Mouse (Mus musculus) liver, embryonic 16.5 days (tissue): ENCODE results near the gene Gbp4. TPM values are rescaled to one million over a fixed set of nuclear protein-coding genes. Genes with fewer than 3 reads are reported as not detected.
"Not testable (repeated sequence)": the region's sequence is repeated elsewhere in the genome, so short reads cannot be mapped to it uniquely, and the experiment has no call there.

ENCODE experiments used
- ATAC-seq: fragments of 200-750 bp; cut with Nextera tagmentation; 2 replicates; pipeline ENCODE4 v1.8.0; 2017; ENCODE audit warnings: low read depth, mild to moderate bottlenecking, moderate number of reproducible peaks, moderate library complexity
- H3K27ac ChIP-seq: fragments of 300-500 bp; sonication (generic); 2 replicates; pipeline ENCODE4 v1.5.1; 2014; ENCODE audit warnings: mild to moderate bottlenecking, low read length
- H3K27me3 ChIP-seq: fragments of 300-500 bp; sonication (generic); 2 replicates; pipeline ENCODE4 v1.6.1; 2014; ENCODE audit warnings: low read depth, low read length, mixed read lengths; ENCODE audit not compliant: control insufficient read depth, insufficient read depth
- H3K36me3 ChIP-seq: fragments of 300-500 bp; sonication (generic); 2 replicates; pipeline ENCODE4 v1.6.1; 2014; ENCODE audit warnings: mild to moderate bottlenecking; ENCODE audit not compliant: control insufficient read depth, insufficient read depth
- H3K4me1 ChIP-seq: fragments of 300-500 bp; sonication (generic); 2 replicates; pipeline ENCODE4 v1.6.1; 2014; ENCODE audit warnings: low read depth, low read length, mixed read lengths; ENCODE audit not compliant: control insufficient read depth
- H3K4me2 ChIP-seq: fragments of 300-500 bp; sonication (generic); 2 replicates; pipeline ENCODE4 v1.6.1; 2014; ENCODE audit warnings: low read depth, low read length, mixed read lengths
- H3K4me3 ChIP-seq: fragments of 300-500 bp; sonication (generic); 2 replicates; pipeline ENCODE4 v1.5.1; 2014; ENCODE audit warnings: low read depth, mild to moderate bottlenecking, low read length
- H3K9ac ChIP-seq: fragments of 300-500 bp; sonication (generic); 2 replicates; pipeline ENCODE4 v1.6.1; 2014; ENCODE audit warnings: low read depth, low read length
- H3K9me3 ChIP-seq: fragments of 300-500 bp; sonication (generic); replicated peaks from 2 replicates; pipeline ENCODE4 v1.6.1; 2016; ENCODE audit warnings: low read length; ENCODE audit not compliant: control insufficient read depth
- polyA plus RNA-seq: library from polyadenylated mRNA; unstranded; fragments of >200 nt; fragmentation: Nextera tagmentation; extraction: Ambion mirVana; gene quantifications from 2 replicates; pipeline ENCODE4 v1.2.1, GENCODE M21; 2015

Gbp4 gene
- polyA plus RNA-seq, 1 experiment from 2014 or later = 0.72 TPM

- not testable (repeated sequence) for H3K4me1 ChIP-seq, ATAC-seq, H3K9me3 ChIP-seq
These were observed 71.0 kb downstream of the Gbp4 start for GRCm38 (mm10) chr5:105068356-105068755.

More at GRCm38 (mm10) chr5:105068356-105068755, 71.0 kb downstream of the Gbp4 start:
- H3K36me3 ChIP-seq, H3K9ac ChIP-seq, H3K4me3 ChIP-seq, H3K27me3 ChIP-seq, H3K27ac ChIP-seq, H3K4me2 ChIP-seq: not testable (repeated sequence)

Other genes starting within 250 kb of the Gbp4 start
- gene Abcg3, start 156.9 kb downstream of the Gbp4 start, polyA plus RNA-seq = 5.5 and 5.8 TPM in 2 replicates
- 0.89 and 1.2 TPM in 2 replicates for gene Gbp9, start within 50 bp of the Gbp4 start, polyA plus RNA-seq
- 3.5 and 3.7 TPM in 2 replicates for gene Gbp8, start within 50 bp of the Gbp4 start, polyA plus RNA-seq
- gene Gbp10, start 99.9 kb upstream of the Gbp4 start, polyA plus RNA-seq = 0.35 and 0.44 TPM in 2 replicates
- gene Gm43302, start 154.1 kb upstream of the Gbp4 start, polyA plus RNA-seq = 0.02 and 0.14 TPM in 2 replicates
- gene Gbp6, start 154.1 kb upstream of the Gbp4 start, polyA plus RNA-seq = 2.9 and 3.0 TPM in 2 replicates